Mouse (Mus musculus) kidney, embryonic 15.5 days (tissue): Measurements from ENCODE around the gene Prrg1. TPM values are rescaled to one million over a fixed set of nuclear protein-coding genes. Genes with fewer than 3 reads are reported as not detected.

Experiments used
- ATAC-seq: fragments of 200-750 bp; cut with Nextera tagmentation; replicated peaks from 2 replicates; pipeline ENCODE4 v1.8.0; 2017; ENCODE audit warnings: moderate TSS enrichment; ENCODE audit not compliant: low FRiP score
- H3K27ac ChIP-seq: fragments of 300-500 bp; sonication (generic); 2 replicates; pipeline ENCODE4 v1.5.1; 2015; ENCODE audit warnings: mild to moderate bottlenecking, inconsistent platforms
- H3K27me3 ChIP-seq: fragments of 300-500 bp; sonication (generic); 2 replicates; pipeline ENCODE4 v1.6.1; 2015; ENCODE audit warnings: inconsistent platforms
- H3K36me3 ChIP-seq: fragments of 300-500 bp; sonication (generic); 2 replicates; pipeline ENCODE4 v1.6.1; 2015; ENCODE audit warnings: inconsistent platforms
- H3K4me1 ChIP-seq: fragments of 300-500 bp; sonication (generic); 2 replicates; pipeline ENCODE4 v1.6.1; 2015; ENCODE audit warnings: inconsistent platforms
- H3K4me2 ChIP-seq: fragments of 300-500 bp; sonication (generic); 2 replicates; pipeline ENCODE4 v1.6.1; 2015; ENCODE audit warnings: moderate library complexity, mild to moderate bottlenecking, inconsistent platforms
- H3K4me3 ChIP-seq: fragments of 300-500 bp; sonication (generic); replicated peaks from 2 replicates; pipeline ENCODE4 v1.5.1; 2015; ENCODE audit warnings: mild to moderate bottlenecking, inconsistent platforms
- H3K9ac ChIP-seq: fragments of 300-500 bp; sonication (generic); 2 replicates; pipeline ENCODE4 v1.6.1; 2015; ENCODE audit warnings: mild to moderate bottlenecking, inconsistent platforms
- H3K9me3 ChIP-seq: fragments of 300-500 bp; sonication (generic); replicated peaks from 2 replicates; pipeline ENCODE4 v1.6.1; 2016; ENCODE audit warnings: inconsistent platforms
- WGBS: fragments of 180-500 bp; shearing (Covaris S2); methylation state at CpG from one replicate; pipeline ENCODE4 v1.1.7; 2015; ENCODE audit warnings: mixed read lengths; 5-methylcytosine and 5-hydroxymethylcytosine counted together
- polyA plus RNA-seq: library from polyadenylated mRNA; unstranded; fragments of >200 nt; fragmentation: Nextera tagmentation; extraction: Ambion mirVana; gene quantifications from 2 replicates; pipeline ENCODE4 v1.2.1, GENCODE M21; 2015

The Prrg1 gene
- polyA plus RNA-seq, result 9.5 and 9.6 TPM in 2 replicates

- Histone ChIP-seq H3K4me2 (peak within 1 kb of the TSS; percentile 55), H3K27ac (peak within 1 kb of the TSS; percentile 92), H3K4me1 (no peaks in the 10 kb centered on the region), H3K9me3 (no peaks in the 10 kb centered on the region), H3K27me3 (no peaks in the 10 kb centered on the region), H3K9ac (peak within 1 kb of the TSS; percentile 53), H3K4me3 (peak within 1 kb of the TSS; percentile 54), H3K36me3 (no peaks in the 10 kb centered on the region)
- 22% methylated on average over 36 of the region's 36 CpGs for WGBS
- peak; percentile 97 for ATAC-seq
These were observed at the start of gene Prrg1 for GRCm38 (mm10) chrX:78583202-78584004. TSS of gene Prrg1 (minus strand) at chrX:78583896.

- no peaks in the 10 kb centered on the region for H3K36me3 ChIP-seq
- no peaks in the 10 kb centered on the region for H3K27me3 ChIP-seq
- no peaks in the 10 kb centered on the region for H3K9me3 ChIP-seq
- no peaks in the 10 kb centered on the region for H3K4me1 ChIP-seq
- H3K4me3 ChIP-seq, result no peak overlapping the region
- no peak for ATAC-seq
- H3K9ac ChIP-seq, result no peak overlapping the region
- H3K27ac ChIP-seq, result no peak overlapping the region
- 59% methylated on average over 2 of the region's 2 CpGs for WGBS
- no peak overlapping the region for H3K4me2 ChIP-seq
These were observed 22.1 kb upstream of the Prrg1 start for GRCm38 (mm10) chrX:78605814-78606213.

- Histone ChIP-seq H3K27me3 (no peaks in the 10 kb centered on the region), H3K27ac (no peak overlapping the region), H3K4me3 (no peak overlapping the region), H3K4me2 (no peak overlapping the region), H3K9me3 (no peaks in the 10 kb centered on the region), H3K4me1 (no peaks in the 10 kb centered on the region), H3K9ac (no peak overlapping the region), H3K36me3 (no peaks in the 10 kb centered on the region)
- ATAC-seq, result no peak
- 64% methylated on average over 2 of the region's 2 CpGs for WGBS
These were observed 9.4 kb upstream of the Prrg1 start for GRCm38 (mm10) chrX:78593138-78593537.

GRCm38 (mm10) chrX:78582854-78583201 is 868 bp downstream of the Prrg1 start:
- H3K9me3 ChIP-seq, result no peaks in the 10 kb centered on the region
- ATAC-seq, result peak; percentile 82
- H3K4me2 ChIP-seq, result peak overlapping the region; percentile 55
- peak overlapping the region; percentile 54 for H3K4me3 ChIP-seq
- H3K9ac ChIP-seq, result peak overlapping the region; percentile 53; the same call in 1 of the 2 replicates
- H3K4me1 ChIP-seq, result no peaks in the 10 kb centered on the region
- peak overlapping the region; percentile 92 for H3K27ac ChIP-seq
- H3K27me3 ChIP-seq, result no peaks in the 10 kb centered on the region
- 33% methylated on average over 12 of the region's 21 CpGs for WGBS
- no peaks in the 10 kb centered on the region for H3K36me3 ChIP-seq

GRCm38 (mm10) chrX:78563451-78563850 is 20.2 kb downstream of the Prrg1 start:
- no peak for ATAC-seq

GRCm38 (mm10) chrX:78553399-78553798 is 30.3 kb downstream of the Prrg1 start:
- Histone ChIP-seq H3K4me2 (no peak overlapping the region), H3K27ac (no peak overlapping the region), H3K36me3 (no peaks in the 10 kb centered on the region), H3K9me3 (no peaks in the 10 kb centered on the region), H3K4me1 (no peaks in the 10 kb centered on the region), H3K4me3 (no peak overlapping the region), H3K27me3 (no peaks in the 10 kb centered on the region), H3K9ac (no peak overlapping the region)
- ATAC-seq, result no peak
- WGBS, result 89% methylated on average over 2 of the region's 2 CpGs

More at GRCm38 (mm10) chrX:78563451-78563850, 20.2 kb downstream of the Prrg1 start:
- Histone ChIP-seq H3K4me3 (no peak overlapping the region), H3K9ac (no peak overlapping the region), H3K27me3 (no peaks in the 10 kb centered on the region), H3K9me3 (no peaks in the 10 kb centered on the region), H3K4me2 (no peak overlapping the region), H3K27ac (no peak overlapping the region), H3K4me1 (no peaks in the 10 kb centered on the region), H3K36me3 (no peaks in the 10 kb centered on the region)
- 61% methylated on average over 2 of the region's 2 CpGs for WGBS

- 59% methylated on average over 1 of the region's 1 CpGs for whole genome bisulfite sequencing
These were observed 31.0 kb downstream of the Prrg1 start for GRCm38 (mm10) chrX:78552704-78553103.

GRCm38 (mm10) chrX:78547696-78548095 is 36.0 kb downstream of the Prrg1 start:
- no peak for ATAC-seq
- Histone ChIP-seq H3K4me1 (no peaks in the 10 kb centered on the region), H3K9ac (no peak overlapping the region), H3K4me3 (no peak overlapping the region), H3K9me3 (no peaks in the 10 kb centered on the region), H3K27ac (no peak overlapping the region), H3K36me3 (no peaks in the 10 kb centered on the region), H3K4me2 (no peak overlapping the region), H3K27me3 (no peaks in the 10 kb centered on the region)
- WGBS, result 63% methylated on average over 1 of the region's 1 CpGs

More at GRCm38 (mm10) chrX:78552704-78553103, 31.0 kb downstream of the Prrg1 start:
- Histone ChIP-seq H3K27me3 (no peaks in the 10 kb centered on the region), H3K27ac (no peak overlapping the region), H3K9ac (no peak overlapping the region), H3K36me3 (no peaks in the 10 kb centered on the region), H3K4me1 (no peaks in the 10 kb centered on the region), H3K9me3 (no peaks in the 10 kb centered on the region), H3K4me2 (no peak overlapping the region), H3K4me3 (no peak overlapping the region)
- ATAC-seq, result no peak

- Histone ChIP-seq H3K4me3 (no peak overlapping the region), H3K4me1 (no peaks in the 10 kb centered on the region)
- no peak for ATAC-seq
These were observed 44.0 kb downstream of the Prrg1 start for GRCm38 (mm10) chrX:78539734-78540133.

GRCm38 (mm10) chrX:78538632-78539316 is 44.9 kb downstream of the Prrg1 start:
- WGBS, result 73% methylated on average over 2 of the region's 2 CpGs
- Histone ChIP-seq H3K27ac (no peak overlapping the region), H3K36me3 (no peaks in the 10 kb centered on the region), H3K4me1 (no peaks in the 10 kb centered on the region), H3K9ac (no peak overlapping the region), H3K4me2 (no peak overlapping the region), H3K4me3 (no peak overlapping the region), H3K9me3 (no peaks in the 10 kb centered on the region), H3K27me3 (no peaks in the 10 kb centered on the region)
- ATAC-seq, result no peak

More at GRCm38 (mm10) chrX:78539734-78540133, 44.0 kb downstream of the Prrg1 start:
- H3K9me3 ChIP-seq, result no peaks in the 10 kb centered on the region
- no peaks in the 10 kb centered on the region for H3K36me3 ChIP-seq
- no peak overlapping the region for H3K9ac ChIP-seq
- no peak overlapping the region for H3K4me2 ChIP-seq
- no peak overlapping the region for H3K27ac ChIP-seq
- no peaks in the 10 kb centered on the region for H3K27me3 ChIP-seq

GRCm38 (mm10) chrX:78518301-78518700 is 65.4 kb downstream of the Prrg1 start:
- no peak overlapping the region for H3K9ac ChIP-seq
- 82% methylated on average over 2 of the region's 2 CpGs for WGBS
- no peaks in the 10 kb centered on the region for H3K9me3 ChIP-seq
- no peak overlapping the region for H3K4me2 ChIP-seq
- no peaks in the 10 kb centered on the region for H3K36me3 ChIP-seq
- no peaks in the 10 kb centered on the region for H3K27me3 ChIP-seq
- no peaks in the 10 kb centered on the region for H3K4me1 ChIP-seq
- H3K27ac ChIP-seq, result no peak overlapping the region
- no peak for ATAC-seq
- no peak overlapping the region for H3K4me3 ChIP-seq

GRCm38 (mm10) chrX:78482987-78483386 is 100.7 kb downstream of the Prrg1 start:
- Histone ChIP-seq H3K27me3 (no peaks in the 10 kb centered on the region), H3K4me3 (no peak overlapping the region), H3K9ac (no peak overlapping the region), H3K4me2 (no peak overlapping the region), H3K27ac (no peak overlapping the region), H3K4me1 (no peaks in the 10 kb centered on the region), H3K36me3 (no peaks in the 10 kb centered on the region), H3K9me3 (no peaks in the 10 kb centered on the region)
- no peak for ATAC-seq
- WGBS, result 90% methylated on average over 2 of the region's 2 CpGs
